Mouse (Mus musculus) mouse embryonic stem cell (cell line): ENCODE results near the gene Pi16.
"Not testable (repeated sequence)": the region's sequence is repeated elsewhere in the genome, so short reads cannot be mapped to it uniquely, and the experiment has no call there.

Experiments
- in situ Hi-C, 2 experiments: fragments of 300-500 bp; cut with MboI; formaldehyde crosslinking; loops; 1 replicate in 1 of 2; 3 replicates in 1 of 2; pipeline ENCODE4 v1.14.3; 2019 to 2020; ENCODE audit warnings: low sequenced_read_pairs in 2 of 2, low pct_unique_long_range_greater_than_20kb in 1 of 2, mixed read lengths in 1 of 2; ENCODE audit not compliant: unreplicated experiment in 1 of 2

Pi16 gene

DNA sequence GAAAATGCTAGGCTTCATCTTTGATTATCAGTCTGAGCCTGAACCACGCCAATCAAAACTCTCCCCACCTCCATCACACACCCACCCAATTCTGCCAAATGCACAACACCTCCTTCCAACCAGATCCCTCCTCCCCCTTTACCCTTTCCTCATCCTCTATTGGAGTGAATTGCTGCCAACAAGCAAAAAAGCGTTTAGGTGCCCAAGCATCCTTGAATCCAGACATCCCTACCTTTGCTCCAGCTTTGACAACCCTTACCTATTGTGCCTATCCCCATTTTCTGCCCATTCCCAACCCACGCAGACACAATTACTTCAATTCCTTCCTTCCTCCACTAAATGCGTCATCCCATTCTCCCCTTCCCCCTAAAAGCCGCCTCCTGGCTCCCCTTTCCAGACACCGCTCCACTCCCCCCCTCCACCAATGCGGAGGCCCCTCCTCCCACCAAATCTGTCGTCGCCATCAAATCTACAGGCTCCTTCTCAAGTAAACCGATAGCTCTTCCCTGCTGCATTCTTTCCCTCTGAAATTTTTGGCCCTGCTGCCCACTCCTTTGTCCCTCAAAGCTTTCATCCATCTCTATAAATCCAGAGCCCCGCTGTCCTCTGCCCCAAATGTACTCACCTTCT, 29.1 kb downstream of the Pi16 start:
- in situ Hi-C loops = no loop called here

DNA sequence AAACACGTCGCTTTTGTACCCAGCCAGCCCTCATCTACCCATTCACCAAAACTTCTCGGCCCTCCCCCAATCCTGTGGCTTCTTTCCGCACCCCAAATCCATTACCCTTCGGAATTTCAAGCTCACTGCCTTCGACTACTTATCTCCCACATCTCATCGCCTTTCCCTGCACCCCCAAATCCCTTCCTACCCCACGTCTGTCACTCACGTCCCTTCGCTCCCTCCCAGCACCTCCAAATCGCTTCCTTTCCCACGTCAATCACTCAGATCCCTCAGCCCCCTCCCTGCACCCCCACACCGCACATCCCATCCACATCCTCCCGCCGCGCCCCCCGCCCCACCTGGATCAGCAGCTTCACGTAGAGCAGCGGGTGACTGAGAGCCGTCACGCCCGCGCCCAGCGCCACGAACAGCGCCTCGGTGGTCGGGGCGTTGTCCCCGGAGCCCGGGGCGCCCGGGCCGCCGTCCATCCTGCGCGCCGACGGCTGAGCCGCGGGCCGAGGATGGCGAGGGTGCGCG, 29.7 kb downstream of the Pi16 start:
- in situ Hi-C loops = no loop called here

DNA sequence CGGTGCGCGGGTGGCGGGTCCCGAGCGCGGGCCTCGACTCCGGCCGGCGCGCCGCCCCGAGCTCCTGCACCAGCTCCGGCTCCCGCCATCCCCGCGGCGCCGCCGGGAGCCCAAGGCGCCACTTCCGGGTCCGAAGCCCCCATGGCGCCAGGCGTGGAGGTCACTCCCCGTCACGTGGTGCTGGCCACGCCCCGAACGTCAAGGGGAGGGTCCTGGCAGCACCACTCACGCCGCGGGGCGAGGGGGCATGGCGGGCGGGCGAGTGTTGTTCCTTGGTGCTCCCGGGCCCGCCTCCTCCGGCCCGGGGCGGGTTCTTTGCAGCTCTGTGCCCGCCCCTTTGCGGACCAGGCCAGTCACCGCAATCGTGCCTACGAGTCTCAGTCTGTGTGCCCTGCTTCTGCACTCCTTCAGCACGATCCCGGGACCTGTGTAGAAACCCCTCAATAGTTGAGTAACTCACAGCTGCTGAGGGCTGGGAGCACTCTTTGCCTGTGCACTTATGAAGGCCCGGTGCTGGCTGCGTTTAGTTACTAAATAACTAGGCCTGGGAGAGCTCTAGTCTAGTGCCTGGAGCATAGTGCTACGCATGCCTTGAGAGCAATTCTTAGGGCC, 30.3 kb downstream of the Pi16 start, which contains the start of gene Mtch1:
Gene Mtch1 (minus strand): TSS at position 290 of the 612 bp plus-strand sequence.
- in situ Hi-C loops = no loop called here

DNA sequence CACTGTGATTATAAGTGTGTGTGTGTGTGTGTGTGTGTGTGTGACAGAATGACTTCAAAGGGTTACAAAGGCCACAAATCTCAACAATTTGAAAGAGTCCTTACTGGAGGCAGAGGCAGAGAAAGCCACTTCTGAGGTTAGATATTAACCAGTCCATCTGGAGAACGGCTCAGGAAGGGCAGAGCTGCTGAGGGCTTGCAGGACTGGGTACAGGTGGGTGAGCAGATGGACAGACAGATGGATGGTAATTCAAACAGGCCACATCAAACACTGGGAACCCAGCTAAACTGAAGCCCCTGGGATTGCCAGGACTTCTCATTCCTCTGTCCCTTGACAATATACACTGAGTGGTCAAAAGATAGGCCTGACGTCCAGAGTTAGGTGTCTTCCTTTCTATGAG, 31.5 kb downstream of the Pi16 start:
- in situ Hi-C loops = no loop called here

DNA sequence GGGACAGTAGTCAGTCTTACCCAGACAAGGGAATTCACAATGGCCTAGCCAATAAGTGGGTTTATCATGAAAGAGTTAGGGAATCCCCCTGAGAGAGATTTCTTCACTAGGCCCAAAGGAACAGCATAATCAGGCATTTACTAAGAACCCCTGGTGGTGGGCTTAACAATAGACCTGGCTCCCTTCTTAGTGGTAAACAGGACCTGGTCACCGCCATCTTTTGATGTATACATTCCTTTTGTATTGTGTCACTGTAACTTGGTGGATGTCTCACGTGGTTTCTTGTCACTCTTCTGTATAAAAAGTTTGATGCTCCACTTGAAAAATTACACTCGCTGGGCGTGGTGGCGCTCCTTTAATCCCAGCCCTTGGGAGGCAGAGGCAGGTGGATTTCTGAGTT, 33.6 kb downstream of the Pi16 start:
- in situ Hi-C loops = not testable (repeated sequence)

DNA sequence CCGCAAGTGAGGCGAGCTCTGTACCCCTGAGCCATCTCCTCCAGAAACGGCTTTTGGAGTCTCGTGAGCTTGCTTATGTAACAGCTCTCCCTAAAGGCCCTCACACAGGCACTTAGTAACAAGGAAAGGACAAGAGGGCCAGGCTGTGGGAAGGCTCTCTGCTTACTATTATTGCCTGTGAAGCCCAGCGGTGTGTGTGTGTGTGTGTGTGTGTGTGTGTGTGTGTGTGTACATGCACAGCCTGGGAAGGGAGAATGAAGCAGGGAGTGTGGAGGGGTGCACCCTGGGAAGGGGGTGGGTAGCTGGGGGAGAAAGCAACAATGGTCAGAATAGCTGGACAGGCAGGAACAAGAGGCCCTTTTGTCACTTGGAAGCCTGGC, 38.0 kb downstream of the Pi16 start:
- in situ Hi-C loops = no loop called here

DNA sequence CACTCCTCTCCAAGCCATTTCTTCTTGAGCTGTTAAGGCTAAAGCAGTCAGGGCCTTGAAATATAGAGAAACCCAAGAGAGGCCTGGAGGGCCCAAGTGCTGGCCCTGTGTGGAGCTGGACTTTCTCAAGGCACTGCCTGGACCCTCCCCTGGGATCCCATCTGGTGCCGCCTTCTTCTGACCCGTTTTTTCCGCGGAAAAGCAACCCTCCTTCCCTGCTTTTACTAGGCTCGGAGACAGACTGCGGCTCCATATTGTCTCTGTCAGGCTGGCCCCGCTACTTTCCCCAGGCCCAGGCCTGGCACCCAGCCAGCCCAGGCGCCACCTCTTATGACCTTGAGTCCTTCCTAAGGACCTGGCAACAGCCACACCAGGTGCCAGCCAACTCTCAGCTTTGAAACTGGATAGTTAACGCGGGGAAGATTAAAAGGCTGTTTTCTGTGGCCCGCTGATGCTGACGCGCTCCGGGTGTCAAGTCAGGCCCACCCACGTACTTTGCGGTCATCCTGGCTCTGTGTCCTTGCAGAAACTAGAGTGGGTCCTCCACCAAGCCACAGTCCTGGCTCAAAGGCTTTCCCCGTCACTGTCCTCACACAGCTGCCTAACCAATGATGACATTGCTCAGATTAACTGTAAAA, 38.5 kb downstream of the Pi16 start:
- in situ Hi-C loops = no loop called here

DNA sequence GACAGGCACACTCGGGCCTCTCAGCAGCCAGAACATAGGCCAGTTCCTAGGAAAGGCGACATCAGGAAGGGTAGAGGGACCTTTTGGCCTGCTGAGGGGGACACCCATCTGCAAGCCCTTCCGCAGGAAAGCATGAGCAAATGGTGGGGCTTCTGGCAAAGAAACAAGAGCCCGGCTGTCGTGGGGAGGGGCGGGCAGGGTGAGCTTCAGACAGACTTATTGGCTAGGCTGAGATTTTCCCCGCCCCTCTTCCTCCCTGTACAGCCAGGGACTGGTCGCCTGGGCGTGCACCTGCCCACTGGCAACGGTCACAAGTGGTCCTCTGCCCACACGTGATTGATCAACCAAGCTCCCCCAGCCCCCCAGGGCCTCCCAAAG, 39.0 kb downstream of the Pi16 start:
- in situ Hi-C loops = no loop called here

DNA sequence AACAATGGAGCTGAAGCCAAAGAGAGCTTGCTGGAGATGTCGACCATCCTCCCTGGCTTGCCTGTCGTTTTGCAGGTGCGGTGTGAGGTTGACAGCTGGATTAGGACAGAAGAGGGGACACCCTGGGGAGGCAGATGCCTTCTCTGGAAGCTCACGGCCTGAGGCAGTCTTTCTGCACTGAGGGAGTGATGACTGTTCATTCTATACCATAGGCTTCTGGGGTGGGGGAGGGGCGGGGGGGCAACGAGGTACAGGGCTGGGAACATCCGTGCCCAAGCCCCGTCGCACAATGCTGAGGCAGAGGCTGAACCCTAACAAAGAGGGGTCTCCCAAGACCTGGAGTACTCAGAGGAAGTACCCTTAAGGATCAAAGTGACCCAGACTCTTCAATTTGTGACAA, 39.4 kb downstream of the Pi16 start:
- in situ Hi-C loops = no loop called here

DNA sequence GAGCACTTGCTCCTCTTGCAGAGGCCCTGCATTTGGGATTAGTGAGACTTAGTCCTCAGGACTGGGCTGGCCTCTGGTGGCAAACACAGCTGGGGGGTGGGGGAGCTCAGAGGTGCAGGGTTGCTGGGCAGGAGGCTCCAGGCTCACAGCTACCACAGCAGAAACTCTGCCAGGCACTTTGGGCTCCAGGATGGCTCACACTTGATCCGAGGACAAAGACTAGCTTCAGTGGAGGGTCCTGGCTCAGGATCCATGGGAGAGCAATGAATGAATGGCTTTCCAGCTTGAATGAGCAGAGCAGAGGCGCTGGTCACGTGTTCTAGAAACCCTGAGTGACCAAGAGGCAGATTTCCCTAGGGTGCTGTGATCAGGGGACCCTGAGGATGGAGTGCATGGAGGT, 41.4 kb downstream of the Pi16 start:
- in situ Hi-C loops = no loop called here

DNA sequence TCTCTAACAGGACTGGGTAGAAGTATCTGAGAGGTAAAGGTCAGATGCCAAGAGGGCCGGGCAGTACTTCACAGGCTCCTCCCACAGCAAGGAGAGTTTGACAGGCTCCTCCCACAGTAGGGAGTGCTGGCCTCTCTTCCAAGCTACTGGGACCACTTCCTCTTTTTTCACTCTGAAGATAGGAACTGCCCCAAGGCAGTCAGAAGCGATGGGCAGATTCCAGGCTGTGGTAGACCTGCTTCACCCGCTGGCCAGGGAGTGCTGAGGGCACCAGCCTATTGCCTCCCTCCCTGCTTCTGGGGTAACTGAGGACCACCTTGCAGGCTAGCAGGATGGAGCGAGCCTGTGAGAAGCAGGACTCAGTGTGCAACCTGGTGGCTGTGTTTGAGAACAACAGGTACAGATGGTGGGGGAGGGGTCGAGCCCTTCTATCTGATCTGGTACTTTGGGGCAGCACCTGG, 43.3 kb downstream of the Pi16 start, which contains the start of gene Fgd2:
Gene Fgd2 (plus strand): TSS at position 154 of the 461 bp plus-strand sequence.
- in situ Hi-C loops = no loop called here

DNA sequence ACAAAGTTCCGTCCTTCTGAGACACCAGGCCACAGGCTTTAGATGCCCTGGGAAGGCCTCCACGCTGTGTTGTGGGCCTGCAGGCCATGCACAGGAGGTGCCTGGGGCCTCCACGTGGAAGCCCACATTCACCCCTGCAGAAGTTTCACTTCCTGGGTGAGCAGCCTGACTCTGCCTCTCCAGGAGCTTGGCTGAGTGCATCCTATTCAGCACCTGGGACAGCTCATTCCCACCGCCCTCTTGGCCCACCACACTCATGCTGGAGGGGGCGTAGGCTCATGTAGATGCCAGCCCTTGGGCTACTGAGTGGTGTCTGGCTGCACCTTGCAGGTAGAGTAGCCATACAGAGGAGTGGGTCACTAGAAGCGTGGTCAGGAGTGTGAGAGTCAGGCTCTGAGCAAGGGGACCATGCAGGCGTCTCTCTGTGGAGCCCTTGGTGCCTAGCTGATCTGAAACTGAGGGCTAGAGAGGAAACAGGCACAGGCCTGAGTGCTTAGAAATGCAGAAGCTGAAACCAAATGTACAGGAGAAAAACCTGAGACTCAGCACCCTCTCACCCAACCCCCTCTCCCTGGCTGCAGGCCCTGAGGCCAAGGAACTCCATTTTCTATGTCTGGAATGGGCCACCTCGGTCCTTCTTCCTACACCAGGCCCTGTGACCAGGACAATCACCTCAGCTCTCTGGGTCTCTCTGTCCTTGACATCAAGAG, 44.7 kb downstream of the Pi16 start:
- in situ Hi-C loops = no loop called here

DNA sequence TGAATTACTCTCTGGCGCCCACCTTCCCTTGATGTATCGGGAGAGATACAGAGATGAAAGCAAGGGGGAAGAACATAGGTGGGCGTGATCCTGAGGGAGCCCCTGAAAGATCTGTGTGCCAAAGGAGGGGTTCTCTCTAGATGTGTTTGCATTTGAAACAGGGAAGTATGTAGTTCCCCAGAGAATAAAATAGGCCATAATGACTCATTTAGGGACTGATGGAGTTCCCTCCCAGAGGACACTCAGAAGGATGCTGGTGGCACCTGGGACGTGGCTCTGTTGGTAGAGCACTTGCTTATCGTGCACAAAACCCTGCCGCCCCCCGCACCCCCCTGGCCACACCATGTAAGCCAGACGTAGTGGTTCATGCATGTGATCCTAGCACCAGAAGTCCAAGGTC, 45.6 kb downstream of the Pi16 start:
- in situ Hi-C loops = no loop called here

DNA sequence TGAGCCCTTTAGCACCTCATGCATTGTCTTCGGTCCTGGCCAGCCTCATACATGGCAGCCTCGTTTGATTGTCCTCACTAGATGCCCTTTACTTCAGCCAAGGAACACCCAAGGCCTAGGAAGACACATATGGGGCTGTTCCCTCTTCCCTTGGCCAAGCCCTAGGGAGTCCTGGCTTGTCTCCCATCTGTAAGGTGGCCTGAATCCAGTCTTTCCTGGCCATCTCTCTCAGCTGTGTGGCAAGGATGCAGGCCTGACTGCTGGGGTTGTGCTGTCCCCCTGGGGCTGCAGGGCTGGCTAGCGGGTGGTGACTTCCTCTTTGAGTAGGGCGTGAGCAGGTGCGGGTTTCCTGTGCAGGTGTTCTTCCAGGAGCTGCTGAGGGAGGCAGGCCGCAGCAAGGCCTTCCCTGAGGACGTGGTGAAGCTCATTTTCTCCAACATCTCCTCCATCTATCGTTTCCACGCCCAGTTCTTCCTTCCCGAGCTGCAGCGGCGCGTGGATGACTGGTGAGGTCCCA, 47.7 kb downstream of the Pi16 start:
- in situ Hi-C loops = loop anchor here in 1 of 2 experiments (5.0 kb wide), 1 partner anchor 188 kb away; no protein-coding TSS in a partner anchor

DNA sequence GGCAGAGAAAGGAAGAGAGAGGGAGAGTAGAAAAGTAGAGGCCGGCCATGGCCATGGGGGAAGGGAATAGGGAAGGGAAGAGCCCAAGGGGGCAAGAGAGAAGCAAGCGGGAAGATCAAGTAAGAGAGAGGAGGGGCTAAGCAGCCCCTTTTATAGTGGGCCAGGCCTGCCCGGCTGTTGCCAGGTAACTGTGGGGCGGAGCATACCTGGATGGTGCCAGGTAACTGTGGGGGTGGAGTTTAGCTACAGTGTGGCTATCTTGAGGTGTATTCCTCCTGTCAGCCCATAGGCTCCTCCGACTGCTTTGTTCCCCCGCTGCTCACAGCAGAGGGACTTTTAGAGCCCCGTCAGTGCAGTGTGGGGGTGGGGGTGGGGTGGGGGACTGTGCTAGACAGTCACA, 51.2 kb downstream of the Pi16 start:
- in situ Hi-C loops = loop anchor here in 1 of 2 experiments (5.0 kb wide), 1 partner anchor 191 kb away; no protein-coding TSS in a partner anchor

DNA sequence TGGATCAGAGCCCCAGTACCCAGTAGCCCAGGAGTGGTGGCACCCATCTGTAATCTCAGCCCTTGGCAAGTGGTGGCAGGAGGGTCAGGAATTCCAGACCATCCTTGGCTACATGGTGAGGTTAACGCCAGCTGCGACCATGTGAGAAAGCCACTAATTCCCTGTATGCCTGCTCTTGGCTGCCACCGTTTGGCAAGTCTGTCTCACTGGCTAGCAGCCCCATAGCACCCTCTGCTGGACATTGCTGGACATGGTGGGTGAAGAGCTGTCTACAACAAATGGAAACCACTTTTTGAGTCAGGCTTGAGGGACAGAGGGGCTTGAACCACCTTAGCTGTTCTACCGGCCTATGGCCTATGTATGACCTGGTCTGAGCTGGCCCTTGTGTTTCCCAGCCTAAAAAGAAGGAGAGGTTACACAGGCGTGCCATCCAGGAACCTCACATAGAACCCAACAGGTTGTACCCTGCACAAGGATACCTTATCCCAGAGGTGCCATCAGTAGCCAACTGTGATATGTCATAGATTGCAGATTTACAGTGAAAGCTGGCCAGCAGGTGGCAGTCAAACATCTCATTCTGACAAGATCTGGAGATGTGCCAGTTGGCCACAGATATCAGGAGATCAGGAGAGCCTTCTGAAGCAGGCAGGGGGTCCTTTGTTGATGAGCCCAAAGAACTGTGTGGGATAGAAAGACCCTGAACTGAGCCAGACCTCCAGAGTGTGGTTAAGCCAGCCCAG, 53.7 kb downstream of the Pi16 start:
- in situ Hi-C loops = loop anchor here in 1 of 2 experiments (5.0 kb wide), 1 partner anchor 141 kb away; no protein-coding TSS in a partner anchor

DNA sequence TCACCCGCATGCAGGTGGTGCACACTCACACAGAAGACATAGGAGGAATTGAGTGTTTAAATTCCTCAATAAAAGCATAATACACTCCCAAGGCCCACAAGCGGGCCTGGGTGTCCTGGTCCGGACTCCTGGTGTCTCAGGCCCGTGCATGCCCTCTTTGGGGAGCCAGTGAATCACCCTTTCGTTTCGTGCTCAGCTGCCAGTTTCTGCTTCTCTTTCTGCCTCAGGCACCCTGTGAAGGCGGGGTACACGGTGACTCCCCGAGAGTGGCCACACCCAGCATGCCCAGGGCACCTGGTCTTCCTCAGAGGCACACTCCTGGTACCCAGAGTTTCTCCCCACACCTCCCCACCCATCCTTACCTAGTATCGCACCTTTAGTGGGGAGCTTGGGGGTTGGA, 58.4 kb downstream of the Pi16 start:
- in situ Hi-C loops = no loop called here

DNA sequence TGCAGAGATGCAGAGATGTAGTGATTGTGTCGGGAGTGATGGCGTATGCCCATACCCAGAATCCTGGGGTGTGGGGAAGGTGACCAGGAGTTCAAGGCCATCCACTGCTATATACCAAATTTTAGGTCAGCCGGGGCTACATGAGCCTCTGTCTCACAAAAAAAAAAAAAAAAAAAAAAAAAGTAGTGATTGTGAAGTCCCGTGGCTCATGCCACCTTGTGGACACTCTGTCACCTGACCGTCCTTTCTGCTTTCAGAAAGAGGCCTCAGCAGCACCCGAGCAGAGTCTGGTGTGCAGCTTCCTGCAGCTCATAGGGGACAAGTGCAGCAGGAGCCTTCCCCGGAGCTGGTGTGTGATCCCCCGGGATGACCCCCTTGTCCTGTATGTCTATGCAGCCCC, 60.6 kb downstream of the Pi16 start:
- in situ Hi-C loops = no loop called here
